Mouse (Mus musculus) limb, embryonic 14.5 days (tissue): ENCODE results near the gene Hscb. TPM values are rescaled to one million over a fixed set of nuclear protein-coding genes. Genes with fewer than 3 reads are reported as not detected.

Experiments used
- ATAC-seq: fragments of 200-750 bp; cut with Nextera tagmentation; 2 replicates; pipeline ENCODE4 v1.8.0; 2017; ENCODE audit warnings: low read depth, moderate number of reproducible peaks, moderate TSS enrichment; ENCODE audit not compliant: low FRiP score
- DNase-seq: peaks from one replicate; pipeline ENCODE4 v3.0.0-alpha.2; 2015; ENCODE audit warnings: low spot score
- H3K27ac ChIP-seq: fragments of 300-500 bp; sonication (generic); replicated peaks from 2 replicates; pipeline ENCODE4 v1.5.1; 2014; ENCODE audit warnings: low read depth, mild to moderate bottlenecking, low read length, moderate library complexity, mixed read lengths
- H3K27me3 ChIP-seq: fragments of 300-500 bp; sonication (generic); 2 replicates; pipeline ENCODE4 v1.6.1; 2014; ENCODE audit warnings: low read length, mixed read lengths; ENCODE audit not compliant: control insufficient read depth, insufficient read depth
- H3K36me3 ChIP-seq: fragments of 300-500 bp; sonication (generic); 2 replicates; pipeline ENCODE4 v1.6.1; 2014; ENCODE audit warnings: mild to moderate bottlenecking, low read length, moderate library complexity, mixed read lengths; ENCODE audit not compliant: control insufficient read depth, insufficient read depth
- H3K4me1 ChIP-seq: fragments of 300-500 bp; sonication (generic); 2 replicates; pipeline ENCODE4 v1.6.1; 2014; ENCODE audit warnings: antibody characterized with exemption, low read length, mixed read lengths; ENCODE audit not compliant: control insufficient read depth, insufficient read depth
- H3K4me2 ChIP-seq: fragments of 300-500 bp; sonication (generic); replicated peaks from 2 replicates; pipeline ENCODE4 v1.6.1; 2014; ENCODE audit warnings: low read depth, mild to moderate bottlenecking, low read length, moderate library complexity; ENCODE audit not compliant: severe bottlenecking
- H3K4me3 ChIP-seq: fragments of 300-500 bp; sonication (generic); replicated peaks from 2 replicates; pipeline ENCODE4 v1.5.1; 2014; ENCODE audit warnings: low read length
- H3K9ac ChIP-seq: fragments of 300-500 bp; sonication (generic); 2 replicates; pipeline ENCODE4 v1.6.1; 2014; ENCODE audit warnings: mild to moderate bottlenecking, low read depth, low read length, moderate library complexity; ENCODE audit not compliant: severe bottlenecking
- H3K9me3 ChIP-seq: fragments of 300-500 bp; sonication (generic); 2 replicates; pipeline ENCODE4 v1.6.1; 2016; ENCODE audit warnings: low read length; ENCODE audit not compliant: control insufficient read depth
- POLR2A ChIP-seq: fragments of 200-500 bp; IDR thresholded peaks from 2 replicates; pipeline ENCODE4 v1.8.0; 2012; ENCODE audit warnings: inconsistent platforms, mild to moderate bottlenecking, moderate library complexity, borderline replicate concordance; ENCODE audit not compliant: insufficient read depth, insufficient read length; ENCODE audit errors: extremely low read depth
- WGBS: fragments of 180-500 bp; shearing (Covaris S2); extraction: QIAGEN DNeasy Blood & Tissue Kit; methylation state at CpG from one replicate; pipeline ENCODE4 v1.1.7; 2014; 5-methylcytosine and 5-hydroxymethylcytosine counted together
- polyA plus RNA-seq, 2 experiments: library from polyadenylated mRNA; depleted of rRNA in 1 of 2; stranded (reverse) in 1 of 2; unstranded in 1 of 2; fragments of >200 nt; fragmentation: Nextera tagmentation in 1 of 2; extraction: Ambion mirVana in 1 of 2; gene quantifications; 2 replicates each; pipeline versions ENCODE4 v1.2.1 to v1.2.3; 2012 to 2014

The Hscb gene
- polyA plus RNA-seq, 2 experiments, result 19.3 to 19.4 TPM

DNA sequence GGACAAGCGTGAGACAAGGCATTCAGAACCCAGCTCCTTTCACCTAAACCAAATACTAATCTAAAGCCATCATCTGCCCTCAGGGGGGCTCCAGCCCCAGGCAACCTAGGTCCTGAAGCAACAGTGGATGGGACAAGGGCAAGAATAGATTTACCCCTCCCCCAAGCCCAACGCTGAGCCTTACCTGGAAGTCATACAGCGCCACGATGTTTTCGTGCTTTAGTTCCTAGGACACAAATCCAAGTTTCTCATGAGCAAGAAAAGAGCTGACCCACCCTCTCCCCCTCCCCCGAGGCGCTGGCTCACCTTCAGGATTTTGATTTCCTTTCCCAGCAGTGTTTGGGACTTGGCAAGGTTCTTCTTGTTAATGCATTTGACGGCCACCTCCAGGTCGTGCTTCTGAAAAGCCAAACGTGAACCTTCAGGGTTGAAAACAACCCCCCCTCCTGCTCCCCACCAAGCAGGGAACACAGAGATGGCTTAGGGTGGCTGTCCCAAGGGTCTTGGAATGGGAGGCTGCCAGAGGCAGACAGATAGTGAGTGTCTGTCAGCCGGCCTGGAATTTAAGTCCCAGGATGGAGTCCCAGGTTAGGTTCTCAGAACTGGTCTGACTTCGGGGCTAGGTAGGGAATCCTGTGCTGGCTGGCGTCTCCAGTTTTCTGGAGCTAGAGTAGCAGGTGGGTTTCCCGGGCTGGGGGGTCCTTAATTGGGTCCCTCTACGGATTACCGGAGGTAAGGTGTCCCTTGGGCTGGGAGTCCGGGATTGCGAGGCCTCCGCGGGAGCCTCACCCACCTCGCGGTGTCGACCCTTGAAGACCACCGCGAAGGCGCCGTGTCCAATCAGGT is 30.5 kb downstream of the Hscb start:
- DNase-seq (no peak), ATAC-seq (no peak)
- H3K4me2 ChIP-seq, result peak overlapping the region; percentile 97
- H3K4me3 ChIP-seq, result peak overlapping the region; percentile 90
- H3K4me1 ChIP-seq, result peaks cover 25% of the 10 kb centered on the region
- no peaks in the 10 kb centered on the region for H3K9me3 ChIP-seq
- no peaks in the 10 kb centered on the region for H3K27me3 ChIP-seq
- H3K9ac ChIP-seq, result peak overlapping the region; percentile 94
- no peak for TF ChIP-seq POLR2A
- peaks cover 32% of the 10 kb centered on the region for H3K36me3 ChIP-seq
- H3K27ac ChIP-seq, result peak overlapping the region; percentile 85
- WGBS, result 1% methylated on average over 27 of the region's 27 CpGs

DNA sequence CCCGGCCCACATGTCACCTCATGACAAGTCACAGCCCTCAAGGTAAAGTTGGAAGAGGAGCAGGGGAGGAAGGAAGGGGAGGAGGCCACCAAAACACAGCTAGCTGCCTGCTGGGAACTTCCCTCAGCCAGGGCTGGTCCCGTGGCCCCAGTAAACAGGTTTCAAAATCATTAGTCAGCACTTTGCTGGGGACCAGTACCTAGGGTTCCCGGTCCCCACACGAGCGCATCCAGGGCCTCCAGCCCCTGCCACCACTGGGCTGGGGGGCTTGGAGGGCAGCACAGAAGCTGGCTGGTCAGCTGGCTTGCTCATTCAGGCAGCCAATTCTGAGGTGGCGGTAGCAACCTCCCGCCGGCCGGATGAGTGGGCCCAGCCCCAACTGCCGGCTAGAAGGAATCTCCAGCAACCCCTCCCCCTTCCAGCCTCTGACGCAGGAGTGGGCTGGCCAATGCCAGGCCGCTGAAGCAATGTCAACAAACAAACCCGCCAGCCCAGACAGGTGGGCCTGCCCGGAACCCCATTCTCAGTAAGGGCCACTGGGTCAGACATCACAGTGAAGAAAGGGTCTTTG is 31.4 kb downstream of the Hscb start:
- Histone ChIP-seq H3K4me2 (peak overlapping the region; percentile 97), H3K36me3 (peaks cover 34% of the 10 kb centered on the region), H3K4me1 (peaks cover 25% of the 10 kb centered on the region), H3K9ac (peak overlapping the region; percentile 94), H3K27me3 (no peaks in the 10 kb centered on the region), H3K9me3 (no peaks in the 10 kb centered on the region), H3K4me3 (peak overlapping the region; percentile 90), H3K27ac (no peak overlapping the region)
- WGBS, result 3% methylated on average over 14 of the region's 14 CpGs
- peak; percentile 32; the same call in 1 of the 2 replicates for ATAC-seq
- TF ChIP-seq POLR2A, result no peak
- DNase-seq, result peak; percentile 82

GRCm38 (mm10) chr5:110807453-110807852 is 32.1 kb downstream of the Hscb start:
- DNase-seq (no peak), ATAC-seq (no peak)
- Histone ChIP-seq H3K27me3 (no peaks in the 10 kb centered on the region), H3K36me3 (peaks cover 34% of the 10 kb centered on the region), H3K4me3 (peak overlapping the region; percentile 90), H3K9me3 (no peaks in the 10 kb centered on the region), H3K27ac (no peak overlapping the region), H3K9ac (peak overlapping the region; percentile 94), H3K4me1 (peaks cover 25% of the 10 kb centered on the region), H3K4me2 (peak overlapping the region; percentile 97)
- WGBS, result 76% methylated on average over 4 of the region's 4 CpGs
- no peak for TF ChIP-seq POLR2A

DNA sequence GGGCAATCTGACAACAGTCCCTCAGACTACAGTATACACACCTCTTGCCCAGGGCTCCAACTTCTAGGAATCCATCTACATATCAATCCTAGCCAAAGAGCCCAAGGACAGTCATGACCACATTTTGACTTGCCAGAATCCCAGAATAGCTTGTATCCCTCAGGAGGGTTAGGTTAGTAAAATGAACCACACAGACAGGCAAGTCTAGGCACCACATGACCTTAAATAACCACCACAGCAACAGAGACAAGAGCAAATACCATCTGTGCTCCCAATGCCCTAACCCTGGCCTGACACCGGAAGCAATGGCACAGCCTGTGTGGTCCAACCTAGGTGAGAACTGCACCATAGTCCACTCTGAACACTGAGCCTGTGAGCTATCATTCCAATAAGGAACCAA is 32.9 kb downstream of the Hscb start:
- peaks cover 34% of the 10 kb centered on the region for H3K36me3 ChIP-seq
- H3K9ac ChIP-seq, result no peak overlapping the region
- TF ChIP-seq POLR2A, result no peak
- H3K4me1 ChIP-seq, result peaks cover 25% of the 10 kb centered on the region
- no peak overlapping the region for H3K27ac ChIP-seq
- ATAC-seq (no peak), DNase-seq (no peak)
- H3K4me2 ChIP-seq, result no peak overlapping the region
- 83% methylated on average over 1 of the region's 1 CpGs for WGBS
- H3K9me3 ChIP-seq, result no peaks in the 10 kb centered on the region
- H3K4me3 ChIP-seq, result no peak overlapping the region
- H3K27me3 ChIP-seq, result no peaks in the 10 kb centered on the region

- Histone ChIP-seq H3K4me1 (peaks cover 25% of the 10 kb centered on the region), H3K27me3 (no peaks in the 10 kb centered on the region), H3K9me3 (no peaks in the 10 kb centered on the region), H3K36me3 (peaks cover 39% of the 10 kb centered on the region), H3K4me3 (no peak overlapping the region), H3K9ac (peak overlapping the region; percentile 12; the same call in 1 of the 2 replicates), H3K27ac (no peak overlapping the region), H3K4me2 (no peak overlapping the region)
- ATAC-seq (no peak), DNase-seq (no peak)
- no peak for TF ChIP-seq POLR2A
- WGBS, result 79% methylated on average over 4 of the region's 4 CpGs
Measured at GRCm38 (mm10) chr5:110806154-110806553, 33.4 kb downstream of the Hscb start.
